Mouse (Mus musculus) lung, postnatal 4 days (tissue): ENCODE measurements around the gene Nrxn3.
A peak's percentile ranks its signal among the peaks of the same experiment; 100 is the strongest.

Experiments
- DNase-seq, 2 experiments: peaks; one replicate each; pipeline ENCODE4 v3.0.0; 2021

Gene Nrxn3

GRCm38 (mm10) chr12:89073167-89073743 lies 350.6 kb downstream of the Nrxn3 start:
- no peak for DNase-seq

GRCm38 (mm10) chr12:89074551-89075295 lies 352.0 kb downstream of the Nrxn3 start:
- peak in 1 of 2 experiments; percentile 15 for DNase-seq

GRCm38 (mm10) chr12:89093806-89094479 lies 371.3 kb downstream of the Nrxn3 start:
- no peak for DNase-seq

- no peak for DNase-seq
Measured at GRCm38 (mm10) chr12:89097561-89097960, 374.9 kb downstream of the Nrxn3 start.

GRCm38 (mm10) chr12:89106029-89106733 lies 383.5 kb downstream of the Nrxn3 start:
- DNase-seq = peak; percentile 77 to 80

GRCm38 (mm10) chr12:89106881-89107584 lies 384.4 kb downstream of the Nrxn3 start:
- peak; percentile 4 to 22 for DNase-seq

GRCm38 (mm10) chr12:89109779-89110335 lies 387.2 kb downstream of the Nrxn3 start:
- DNase-seq = no peak

GRCm38 (mm10) chr12:89128602-89129001 lies 405.9 kb downstream of the Nrxn3 start:
- no peak for DNase-seq

- DNase-seq = no peak
Measured at GRCm38 (mm10) chr12:89129139-89129907, 406.6 kb downstream of the Nrxn3 start.

- DNase-seq = no peak
Measured at GRCm38 (mm10) chr12:89134333-89134732, 411.7 kb downstream of the Nrxn3 start.

- no peak for DNase-seq
Measured at GRCm38 (mm10) chr12:89134774-89135307, 412.2 kb downstream of the Nrxn3 start.

GRCm38 (mm10) chr12:89148974-89149411 lies 426.3 kb downstream of the Nrxn3 start:
- DNase-seq = no peak

GRCm38 (mm10) chr12:89149455-89149854 lies 426.8 kb downstream of the Nrxn3 start:
- DNase-seq = no peak

- peak; percentile 49 to 52 for DNase-seq
Measured at GRCm38 (mm10) chr12:89156086-89156757, 433.5 kb downstream of the Nrxn3 start.

GRCm38 (mm10) chr12:89159353-89159752 lies 436.7 kb downstream of the Nrxn3 start:
- peak; percentile 9 to 49 for DNase-seq

GRCm38 (mm10) chr12:89174306-89175159 lies 451.9 kb downstream of the Nrxn3 start:
- DNase-seq = no peak

- peak; percentile 23 to 39 for DNase-seq
Measured at GRCm38 (mm10) chr12:89179970-89180666, 457.4 kb downstream of the Nrxn3 start.

GRCm38 (mm10) chr12:89181157-89181561 lies 458.5 kb downstream of the Nrxn3 start:
- DNase-seq = no peak
